In genomic region chr11:3328271-3328670, GRCm38 (mm10) we compare ENCODE assay signal across 22 mouse cellular contexts. TPM values are rescaled to one million over a fixed set of nuclear protein-coding genes. Genes with fewer than 3 reads are reported as not detected.
DNase-seq lines count a peak whose midpoint lies in the region; ATAC-seq and TF ChIP-seq lines count a peak whose summit lies in the region.
"Had no signal": no experiment of that assay in that cellular context is flagged by ENCODE, and none has a peak within 500 bp of the region (broad histone marks: within the 10 kb centered on the region; RNA-seq: fewer than 3 reads in every experiment).

No protein-coding gene starts in this region.

- ATAC-seq in hindbrain, postnatal 0 days, result no peak
- no peak for ATAC-seq in hindbrain, embryonic 11.5 days (ENCODE audit: low FRiP score)
- no peak for ATAC-seq in forebrain, embryonic 11.5 days (replicated peaks; ENCODE audit: low FRiP score)
- ATAC-seq: forebrain, embryonic 16.5 days had no signal

- no peak overlapping the region for H3K9ac ChIP-seq in hindbrain, postnatal 0 days (replicated peaks; ENCODE audit: low read length)
- no peak overlapping the region for H3K9ac ChIP-seq in hindbrain, embryonic 11.5 days (ENCODE audit: low read depth, low read length)
- H3K9ac ChIP-seq in forebrain, embryonic 11.5 days (ENCODE audit: low read length), result no peak overlapping the region
- H3K9ac ChIP-seq: heart, embryonic 13.5 days; hindbrain, embryonic 12.5 days had no signal

- H3K27ac ChIP-seq in hindbrain, postnatal 0 days, result no peak overlapping the region
- no peak overlapping the region for H3K27ac ChIP-seq in hindbrain, embryonic 11.5 days (ENCODE audit: low read depth, low read length)
- no peak overlapping the region for H3K27ac ChIP-seq in forebrain, embryonic 11.5 days (ENCODE audit: low read depth, low read length)
- H3K27ac ChIP-seq: embryonic facial prominence, embryonic 10.5 days; hindbrain, embryonic 12.5 days had no signal

- DNase-seq in hindbrain, postnatal 0 days (ENCODE audit: low spot score), result no peak
- no peak for DNase-seq in hindbrain, embryonic 11.5 days (ENCODE audit: low spot score)
- peak; percentile 70 for DNase-seq in 416B (ENCODE audit: low read depth)
- DNase-seq in CD4-positive helper T cell, adult 2 months (ENCODE audit: low read depth, low spot score), result peak; percentile 80
- DNase-seq in naive thymus-derived CD4-positive, alpha-beta T cell, adult 2 months (ENCODE audit: low read depth), result peak; percentile 86
- no peak for DNase-seq in forebrain, embryonic 11.5 days (ENCODE audit: low spot score)
- no peak for DNase-seq in c-Kit-positive CD71-positive TER-119-positive erythroid progenitor cells, embryonic 14.5 days (ENCODE audit: low spot score)
- no peak for DNase-seq in cerebellum, adult 11 months
- DNase-seq: adrenal gland, postnatal 25 days; cerebellum, postnatal 25 days; gastrocnemius, postnatal 36 days; kidney, adult 11 months; kidney, postnatal 25 days; layer of hippocampus, postnatal 36 days; left cerebral cortex, postnatal 4 days; spleen, adult 18-20 months had no signal

- no peaks in the 10 kb centered on the region for H3K27me3 ChIP-seq in hindbrain, postnatal 0 days (ENCODE audit: insufficient read depth, low read length)
- no peaks in the 10 kb centered on the region for H3K27me3 ChIP-seq in hindbrain, embryonic 11.5 days (ENCODE audit: control insufficient read depth, insufficient read depth, low read length)
- no peaks in the 10 kb centered on the region for H3K27me3 ChIP-seq in forebrain, embryonic 11.5 days (ENCODE audit: control insufficient read depth, insufficient read depth, low read length)
- H3K27me3 ChIP-seq: heart, embryonic 13.5 days had no signal

- 0 out of 2 replicates have a peak, but pooled peaks cover 8% of the 10 kb centered on the region for H3K4me1 ChIP-seq in hindbrain, postnatal 0 days (ENCODE audit: insufficient read depth, low read length)
- H3K4me1 ChIP-seq in hindbrain, embryonic 11.5 days (replicated peaks; ENCODE audit: control insufficient read depth, insufficient read depth, low read length), result peaks cover 2% of the 10 kb centered on the region; the same call in 1 of the 2 replicates
- H3K4me1 ChIP-seq in forebrain, embryonic 11.5 days (replicated peaks; ENCODE audit: control insufficient read depth, insufficient read depth, low read length), result peaks cover 11% of the 10 kb centered on the region; the same call in 1 of the 2 replicates

- WGBS in hindbrain, postnatal 0 days, result 78% methylated on average over 5 of the region's 5 CpGs
- WGBS in hindbrain, embryonic 11.5 days, result 75% methylated on average over 5 of the region's 5 CpGs
- 82% methylated on average over 5 of the region's 5 CpGs for WGBS in forebrain, embryonic 11.5 days

- no peak overlapping the region for H3K4me2 ChIP-seq in hindbrain, postnatal 0 days (ENCODE audit: low read depth, low read length)
- H3K4me2 ChIP-seq in hindbrain, embryonic 11.5 days (replicated peaks; ENCODE audit: low read depth, low read length), result no peak overlapping the region
- H3K4me2 ChIP-seq in forebrain, embryonic 11.5 days (ENCODE audit: low read depth, low read length, severe bottlenecking), result no peak overlapping the region
- H3K4me2 ChIP-seq: heart, embryonic 13.5 days; hindbrain, embryonic 12.5 days; liver, embryonic 11.5 days had no signal

- peak; percentile 10; the same call in 1 of the 2 replicates for TF ChIP-seq CTCF in hindbrain, postnatal 0 days (IDR thresholded peaks at IDR 0.05; ENCODE audit: low read depth)

- H3K4me3 ChIP-seq in hindbrain, postnatal 0 days (ENCODE audit: low read length), result no peak overlapping the region
- no peak overlapping the region for H3K4me3 ChIP-seq in hindbrain, embryonic 11.5 days (ENCODE audit: low read depth, low read length)
- H3K4me3 ChIP-seq in forebrain, embryonic 11.5 days (ENCODE audit: low read depth, low read length), result no peak overlapping the region
- H3K4me3 ChIP-seq: embryonic facial prominence, embryonic 10.5 days; erythroblast, embryonic 14.5 days; heart, embryonic 13.5 days; hindbrain, embryonic 12.5 days had no signal

- H3K9me3 ChIP-seq in hindbrain, postnatal 0 days (ENCODE audit: low read length), result no peaks in the 10 kb centered on the region
- H3K9me3 ChIP-seq in hindbrain, embryonic 11.5 days (ENCODE audit: control insufficient read depth, low read length), result no peaks in the 10 kb centered on the region
- H3K9me3 ChIP-seq in forebrain, embryonic 11.5 days (ENCODE audit: control insufficient read depth, low read length), result no peaks in the 10 kb centered on the region
- H3K9me3 ChIP-seq: embryonic facial prominence, embryonic 10.5 days; heart, embryonic 13.5 days; hindbrain, embryonic 12.5 days had no signal

- peaks cover under 1% of the 10 kb centered on the region; the same call in 1 of the 2 replicates for H3K36me3 ChIP-seq in hindbrain, postnatal 0 days (ENCODE audit: insufficient read depth, low read length)
- H3K36me3 ChIP-seq in hindbrain, embryonic 11.5 days (ENCODE audit: control insufficient read depth, insufficient read depth, low read length), result no peaks in the 10 kb centered on the region
- no peaks in the 10 kb centered on the region for H3K36me3 ChIP-seq in forebrain, embryonic 11.5 days (ENCODE audit: control insufficient read depth, insufficient read depth, low read length)
- H3K36me3 ChIP-seq: embryonic facial prominence, embryonic 10.5 days had no signal

RNA-seq across cellular contexts. Expression of gene Pik3ip1, which starts 1.9 kb away (rescaled TPM):
- 34.3 and 40.9 TPM in 2 replicates for total RNA-seq in hindbrain, postnatal 0 days (2014; rRNA removed)
- polyA plus RNA-seq in hindbrain, postnatal 0 days (2015; fragmentation: Nextera tagmentation; extraction: Ambion mirVana), result 41.6 and 45.4 TPM in 2 replicates
- polyA plus RNA-seq in hindbrain, embryonic 11.5 days (2014; fragmentation: Nextera tagmentation; extraction: Ambion mirVana), result 11.5 and 12.0 TPM in 2 replicates
- 9.7 and 10.6 TPM in 2 replicates for polyA plus RNA-seq in forebrain, embryonic 11.5 days (2014; fragmentation: Nextera tagmentation; extraction: Ambion mirVana)

RNA-seq across cellular contexts. Expression of gene Patz1, which starts 39.6 kb away (rescaled TPM):
- 89.6 and 97.1 TPM in 2 replicates for total RNA-seq in hindbrain, postnatal 0 days (2014; rRNA removed)
- 38.8 and 40.4 TPM in 2 replicates for polyA plus RNA-seq in hindbrain, postnatal 0 days (2015; fragmentation: Nextera tagmentation; extraction: Ambion mirVana)
- 91.2 and 97.0 TPM in 2 replicates for polyA plus RNA-seq in hindbrain, embryonic 11.5 days (2014; fragmentation: Nextera tagmentation; extraction: Ambion mirVana)
- polyA plus RNA-seq in forebrain, embryonic 11.5 days (2014; fragmentation: Nextera tagmentation; extraction: Ambion mirVana), result 130 and 131 TPM in 2 replicates

Comparison
In these comparisons a context has a peak if more than half of its experiments do, and no peak if none do; other contexts are left out.
1. DNase-seq: peak in 416B (single experiment), CD4-positive helper T cell, adult 2 months (single experiment) and naive thymus-derived CD4-positive, alpha-beta T cell, adult 2 months (single experiment); none in hindbrain, postnatal 0 days (single experiment), hindbrain, embryonic 11.5 days (single experiment), forebrain, embryonic 11.5 days (single experiment), c-Kit-positive CD71-positive TER-119-positive erythroid progenitor cells, embryonic 14.5 days (single experiment) and cerebellum, adult 11 months (single experiment).